In genomic region chr2:91444286-91444892, GRCm38 (mm10) we compare ENCODE assay signal across 8 mouse cellular contexts. TPM values are rescaled to one million over a fixed set of nuclear protein-coding genes. Genes with fewer than 3 reads are reported as not detected.
A peak's percentile ranks its signal among the peaks of the same experiment; 100 is the strongest.
DNase-seq lines count a peak whose midpoint lies in the region; ATAC-seq lines count a peak whose summit lies in the region.

Gene 1110051M20Rik, minus strand, starts transcription at chr2:91444704.

- peak; percentile 90 for DNase-seq in adrenal gland, postnatal 10 days
- DNase-seq in embryo, embryonic 9.5 days (ENCODE audit: extremely low spot score): peak; percentile 88
- peak; percentile 75 to 89 for DNase-seq in gastrocnemius, postnatal 4 days (ENCODE audit: low spot score in 2 of 2)
- peak; percentile 89 to 92 for DNase-seq in left cerebral cortex, postnatal 25 days (ENCODE audit: low spot score in 2 of 2)
- peak; percentile 94 for DNase-seq in mesoderm, embryonic 11.5 days (ENCODE audit: low read depth, low spot score)
- DNase-seq in right cerebral cortex, postnatal 25 days: peak; percentile 85
- peak; percentile 75 to 83 for DNase-seq in urinary bladder, postnatal 36 days (ENCODE audit: low spot score in 2 of 2)

- H3K9me3 ChIP-seq in intestine, embryonic 15.5 days: no peaks in the 10 kb centered on the region

- H3K27ac ChIP-seq in intestine, embryonic 15.5 days: no peak within 1 kb of the TSS

- H3K36me3 ChIP-seq in intestine, embryonic 15.5 days: no peaks in the 10 kb centered on the region

- ATAC-seq in intestine, embryonic 15.5 days: peak; percentile 89

- WGBS in intestine, embryonic 15.5 days: 1% methylated on average over 19 of the region's 19 CpGs

- peak within 1 kb of the TSS; percentile 67 for H3K4me3 ChIP-seq in intestine, embryonic 15.5 days (replicated peaks)

- no peaks in the 10 kb centered on the region for H3K27me3 ChIP-seq in intestine, embryonic 15.5 days (replicated peaks)

- peak within 1 kb of the TSS; percentile 39 for H3K9ac ChIP-seq in intestine, embryonic 15.5 days

- intact Hi-C loops in left cerebral cortex, postnatal 25 days (cut with DNase I): no loop called here

- no peaks in the 10 kb centered on the region for H3K4me1 ChIP-seq in intestine, embryonic 15.5 days (replicated peaks)

- H3K4me2 ChIP-seq in intestine, embryonic 15.5 days (replicated peaks): peak within 1 kb of the TSS; percentile 59

RNA-seq across cellular contexts. Expression of gene 1110051M20Rik, which starts in this region (rescaled TPM):
- total RNA-seq in adrenal gland, postnatal 10 days (2021): 10 to 100 TPM; 15.2 to 17.6 TPM
- total RNA-seq in gastrocnemius, postnatal 4 days (2021): 10 to 100 TPM; 13.8 to 18.2 TPM
- polyA plus RNA-seq in intestine, embryonic 15.5 days (2015; fragmentation: Nextera tagmentation; extraction: Ambion mirVana): 36.3 and 38.6 TPM in 2 replicates
- total RNA-seq in left cerebral cortex, postnatal 25 days (2021): 10 to 100 TPM; 89.9 to 96.6 TPM

Comparison
In these comparisons a context has a peak if more than half of its experiments do, and no peak if none do; other contexts are left out.
1. RNA of gene 1110051M20Rik (total RNA-seq): 89.9 to 96.6 TPM in left cerebral cortex, postnatal 25 days; 13.8 to 18.2 TPM in gastrocnemius, postnatal 4 days and 15.2 to 17.6 TPM in adrenal gland, postnatal 10 days; every median in the first group is over 4 times any median in the second.
2. Peak in every context shown above with its lines, with median percentiles within 50 percentile points of each other: DNase-seq.